Mouse (Mus musculus) stomach, embryonic 15.5 days (tissue): ENCODE data around the gene Abhd16a. TPM values are rescaled to one million over a fixed set of nuclear protein-coding genes. Genes with fewer than 3 reads are reported as not detected.

Experiments
- ATAC-seq: fragments of 200-750 bp; cut with Nextera tagmentation; 2 replicates; pipeline ENCODE4 v1.8.0; 2017; ENCODE audit warnings: low read depth, moderate number of reproducible peaks, moderate TSS enrichment; ENCODE audit not compliant: insufficient read depth, low FRiP score
- H3K27ac ChIP-seq: fragments of 300-500 bp; sonication (generic); 2 replicates; pipeline ENCODE4 v1.5.1; 2015; ENCODE audit warnings: mild to moderate bottlenecking, inconsistent platforms
- H3K27me3 ChIP-seq: fragments of 300-500 bp; sonication (generic); replicated peaks from 2 replicates; pipeline ENCODE4 v1.6.1; 2015; ENCODE audit warnings: inconsistent platforms
- H3K36me3 ChIP-seq: fragments of 300-500 bp; sonication (generic); 2 replicates; pipeline ENCODE4 v1.6.1; 2015; ENCODE audit warnings: inconsistent platforms
- H3K4me1 ChIP-seq: fragments of 300-500 bp; sonication (generic); 2 replicates; pipeline ENCODE4 v1.6.1; 2015; ENCODE audit warnings: inconsistent platforms
- H3K4me2 ChIP-seq: fragments of 300-500 bp; sonication (generic); 2 replicates; pipeline ENCODE4 v1.6.1; 2015; ENCODE audit warnings: mild to moderate bottlenecking, inconsistent platforms
- H3K4me3 ChIP-seq: fragments of 300-500 bp; sonication (generic); replicated peaks from 2 replicates; pipeline ENCODE4 v1.5.1; 2015; ENCODE audit warnings: inconsistent platforms
- H3K9ac ChIP-seq: fragments of 300-500 bp; sonication (generic); 2 replicates; pipeline ENCODE4 v1.6.1; 2015; ENCODE audit warnings: inconsistent platforms
- H3K9me3 ChIP-seq: fragments of 300-500 bp; sonication (generic); 2 replicates; pipeline ENCODE4 v1.6.1; 2016; ENCODE audit warnings: inconsistent platforms
- WGBS: fragments of 180-500 bp; shearing (Covaris S2); methylation state at CpG from one replicate; pipeline ENCODE4 v1.1.7; 2015; 5-methylcytosine and 5-hydroxymethylcytosine counted together
- polyA plus RNA-seq: library from polyadenylated mRNA; unstranded; fragments of >200 nt; fragmentation: Nextera tagmentation; extraction: Ambion mirVana; gene quantifications from 2 replicates; pipeline ENCODE4 v1.2.1, GENCODE M21; 2015

The Abhd16a gene
- polyA plus RNA-seq, 1 experiment from 2014 or later = 97.8 TPM

GRCm38 (mm10) chr17:35127017-35127416, 38.0 kb downstream of the Abhd16a start:
- Histone ChIP-seq H3K36me3 (peaks cover 5% of the 10 kb centered on the region), H3K27ac (peak overlapping the region; percentile 88), H3K4me1 (peaks cover 27% of the 10 kb centered on the region), H3K27me3 (no peaks in the 10 kb centered on the region), H3K4me2 (peak overlapping the region; percentile 67), H3K4me3 (peak overlapping the region; percentile 58), H3K9me3 (no peaks in the 10 kb centered on the region), H3K9ac (peak overlapping the region; percentile 53; the same call in 1 of the 2 replicates)
- no peak for ATAC-seq
- WGBS = 54% methylated on average over 13 of the region's 13 CpGs

- Histone ChIP-seq H3K4me2 (no peak overlapping the region), H3K4me1 (peaks cover 25% of the 10 kb centered on the region), H3K36me3 (peaks cover 5% of the 10 kb centered on the region), H3K4me3 (no peak overlapping the region), H3K27me3 (no peaks in the 10 kb centered on the region), H3K9me3 (no peaks in the 10 kb centered on the region), H3K9ac (no peak overlapping the region), H3K27ac (no peak overlapping the region)
- 67% methylated on average over 11 of the region's 11 CpGs for WGBS
- no peak for ATAC-seq
These were observed 39.9 kb downstream of the Abhd16a start for GRCm38 (mm10) chr17:35128996-35129395.

DNA sequence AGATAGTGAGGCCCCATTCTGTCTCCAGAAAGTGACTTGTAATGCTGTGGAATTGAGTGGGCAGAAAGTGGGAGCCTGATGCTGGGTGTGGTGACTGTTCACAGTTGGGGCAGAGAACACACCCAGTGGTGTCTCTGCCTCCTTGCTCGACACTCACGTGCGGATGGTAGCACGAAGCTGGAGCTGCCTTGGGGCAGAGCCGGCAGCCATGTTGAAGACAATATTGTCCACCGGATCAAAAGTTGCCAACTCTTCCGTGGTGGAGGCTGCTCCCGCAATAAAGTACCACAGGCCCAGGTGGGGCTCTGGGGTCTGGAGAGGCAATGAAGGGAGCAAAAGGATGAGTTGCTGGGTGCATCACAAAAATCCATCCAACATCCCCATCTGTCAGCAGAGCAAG, 42.0 kb downstream of the Abhd16a start:
- Histone ChIP-seq H3K27ac (no peak overlapping the region), H3K4me3 (no peak overlapping the region), H3K9me3 (no peaks in the 10 kb centered on the region), H3K4me1 (peaks cover 14% of the 10 kb centered on the region), H3K36me3 (peaks cover 5% of the 10 kb centered on the region), H3K27me3 (no peaks in the 10 kb centered on the region), H3K4me2 (no peak overlapping the region), H3K9ac (no peak overlapping the region)
- WGBS = 85% methylated on average over 8 of the region's 8 CpGs
- no peak for ATAC-seq

DNA sequence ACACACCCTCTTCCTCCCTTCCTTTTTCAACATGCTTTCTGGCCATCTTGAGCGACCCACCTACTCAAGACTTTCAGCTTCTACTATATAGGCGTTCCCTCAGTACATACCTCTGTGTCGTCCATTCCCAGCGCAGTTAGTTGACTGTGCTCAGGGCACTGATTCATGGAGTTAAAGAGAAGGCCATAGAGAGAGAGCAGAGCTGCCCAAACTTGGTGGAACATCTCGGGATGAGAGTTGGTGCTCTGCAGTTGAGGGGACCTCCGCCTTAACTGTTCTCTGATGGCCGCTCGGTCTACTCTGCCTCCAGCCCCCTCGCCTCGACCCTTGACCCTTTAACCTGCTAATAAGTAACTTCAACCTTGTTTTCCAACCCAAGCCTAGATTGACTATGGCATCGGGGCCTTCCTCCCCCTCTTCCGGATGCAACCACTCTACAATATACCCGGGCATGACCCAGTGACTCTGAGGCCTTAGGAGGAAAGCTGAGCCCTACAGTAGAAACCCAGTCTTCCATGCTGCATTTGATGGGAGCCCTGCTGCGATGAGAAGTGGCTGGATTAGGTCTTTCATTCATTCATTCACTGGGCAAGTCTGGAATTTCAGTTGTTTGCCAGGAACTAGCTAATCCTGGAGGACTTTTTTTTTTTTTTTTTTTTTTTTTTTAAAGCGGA, 42.6 kb downstream of the Abhd16a start, which contains the start of gene Apom:
TSS of gene Apom (minus strand) at position 551 of the 674 bp plus-strand sequence.
- H3K4me1 ChIP-seq = peaks cover 18% of the 10 kb centered on the region
- ATAC-seq = no peak
- WGBS = 71% methylated on average over 15 of the region's 15 CpGs
- H3K36me3 ChIP-seq = peaks cover 5% of the 10 kb centered on the region
- H3K4me3 ChIP-seq = no peak within 1 kb of the TSS
- H3K9me3 ChIP-seq = no peaks in the 10 kb centered on the region
- no peak within 1 kb of the TSS for H3K9ac ChIP-seq
- no peak within 1 kb of the TSS for H3K4me2 ChIP-seq
- no peak within 1 kb of the TSS for H3K27ac ChIP-seq
- no peaks in the 10 kb centered on the region for H3K27me3 ChIP-seq

DNA sequence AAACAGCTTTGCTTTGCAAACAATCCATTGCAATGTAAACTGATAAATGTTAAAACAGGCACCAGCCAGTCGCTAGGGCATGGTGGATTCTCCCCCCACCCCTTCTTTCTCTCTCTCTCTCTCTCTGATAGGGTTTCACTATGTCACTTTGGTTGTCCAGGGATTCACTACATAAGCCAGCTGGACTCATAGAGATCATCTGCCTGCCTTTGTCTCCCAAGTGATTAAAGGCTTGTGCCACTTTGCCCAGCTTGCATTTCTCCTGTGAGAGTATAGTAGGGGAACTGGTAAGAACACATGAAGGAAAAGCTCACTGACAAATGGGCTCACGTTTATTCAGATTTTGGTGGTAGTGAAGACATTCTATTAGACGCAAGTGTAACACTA, 43.1 kb downstream of the Abhd16a start:
- Histone ChIP-seq H3K4me2 (no peak overlapping the region), H3K9me3 (no peaks in the 10 kb centered on the region), H3K4me3 (no peak overlapping the region), H3K9ac (no peak overlapping the region), H3K27me3 (no peaks in the 10 kb centered on the region), H3K36me3 (peaks cover 5% of the 10 kb centered on the region), H3K4me1 (peaks cover 15% of the 10 kb centered on the region), H3K27ac (no peak overlapping the region)
- 64% methylated on average over 3 of the region's 3 CpGs for WGBS
- ATAC-seq = no peak

DNA sequence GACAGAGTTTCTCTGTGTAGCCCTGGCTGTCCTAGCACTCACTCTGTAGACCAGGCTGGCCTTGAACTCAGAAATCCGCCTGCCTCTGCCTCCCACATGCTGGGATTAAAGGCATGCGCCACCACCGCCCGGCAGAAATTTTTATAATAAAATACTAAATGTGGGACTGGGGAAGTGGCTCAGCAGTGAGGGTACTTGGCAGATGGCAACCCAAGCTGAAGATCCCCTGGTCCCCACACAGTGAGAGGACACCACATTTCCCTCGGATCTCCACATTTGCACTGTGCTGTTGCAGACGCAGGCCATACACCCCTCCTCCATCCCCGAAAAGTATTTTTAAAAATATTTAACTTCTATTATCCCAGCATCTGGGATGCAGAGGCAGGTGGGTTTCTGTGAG, 44.5 kb downstream of the Abhd16a start:
- no peak overlapping the region for H3K4me3 ChIP-seq
- no peaks in the 10 kb centered on the region for H3K27me3 ChIP-seq
- peaks cover 8% of the 10 kb centered on the region for H3K36me3 ChIP-seq
- no peak overlapping the region for H3K27ac ChIP-seq
- no peak overlapping the region for H3K4me2 ChIP-seq
- 91% methylated on average over 7 of the region's 7 CpGs for WGBS
- H3K9ac ChIP-seq = no peak overlapping the region
- H3K9me3 ChIP-seq = no peaks in the 10 kb centered on the region
- ATAC-seq = no peak
- peaks cover 8% of the 10 kb centered on the region; the same call in 1 of the 2 replicates for H3K4me1 ChIP-seq

GRCm38 (mm10) chr17:35134801-35135590, 45.9 kb downstream of the Abhd16a start, which contains the start of gene Bag6:
Gene Bag6, plus strand, starts transcription at chr17:35135178.
- peak within 1 kb of the TSS; percentile 63 for H3K9ac ChIP-seq
- peak within 1 kb of the TSS; percentile 74 for H3K4me3 ChIP-seq
- H3K36me3 ChIP-seq = peaks cover 22% of the 10 kb centered on the region
- under 1% methylated on average over 66 of the region's 66 CpGs for WGBS
- H3K9me3 ChIP-seq = no peaks in the 10 kb centered on the region
- peak; percentile 92 for ATAC-seq
- peak within 1 kb of the TSS; percentile 96 for H3K27ac ChIP-seq
- peaks cover 8% of the 10 kb centered on the region; the same call in 1 of the 2 replicates for H3K4me1 ChIP-seq
- H3K4me2 ChIP-seq = peak within 1 kb of the TSS; percentile 71
- H3K27me3 ChIP-seq = no peaks in the 10 kb centered on the region

DNA sequence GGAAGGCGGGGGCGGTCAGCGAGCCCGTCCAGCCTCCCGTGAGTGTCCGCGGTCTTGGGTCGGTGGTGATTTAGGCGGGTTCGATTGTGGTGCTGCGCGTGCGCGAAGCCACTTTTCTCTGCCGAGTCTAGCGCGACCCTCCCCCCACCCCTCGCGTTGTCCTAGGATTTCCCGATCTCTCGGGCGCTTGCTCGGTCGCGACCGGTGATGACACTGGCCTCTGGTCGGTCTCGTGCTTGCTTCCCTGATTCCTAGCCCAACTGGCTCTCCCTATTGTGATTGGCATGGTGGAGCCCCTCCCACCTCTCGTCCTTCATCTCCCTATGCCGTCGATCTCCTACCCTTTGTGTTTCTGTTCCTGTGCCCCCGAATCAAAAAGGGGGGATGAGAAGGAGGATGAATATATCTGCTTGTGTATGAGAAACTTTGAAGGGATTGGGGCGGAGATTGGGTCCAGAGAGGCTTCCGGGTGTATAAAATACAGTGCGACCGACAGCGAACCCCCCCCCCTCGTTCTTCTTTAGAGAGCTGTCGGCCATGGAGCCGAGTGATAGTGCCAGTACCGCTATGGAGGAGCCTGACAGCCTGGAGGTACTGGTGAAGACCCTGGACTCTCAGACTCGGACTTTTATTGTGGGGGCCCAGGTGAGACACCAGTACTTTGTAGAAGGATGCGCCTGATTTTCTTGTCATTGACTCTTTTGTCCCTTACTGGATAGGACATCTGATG, 46.7 kb downstream of the Abhd16a start:
- Histone ChIP-seq H3K9me3 (no peaks in the 10 kb centered on the region), H3K36me3 (peaks cover 26% of the 10 kb centered on the region), H3K9ac (peak overlapping the region; percentile 63), H3K27me3 (no peaks in the 10 kb centered on the region), H3K4me1 (peaks cover 8% of the 10 kb centered on the region; the same call in 1 of the 2 replicates), H3K4me2 (peak overlapping the region; percentile 71), H3K27ac (peak overlapping the region; percentile 96), H3K4me3 (peak overlapping the region; percentile 74)
- peak; percentile 43 for ATAC-seq
- WGBS = under 1% methylated on average over 43 of the region's 43 CpGs

DNA sequence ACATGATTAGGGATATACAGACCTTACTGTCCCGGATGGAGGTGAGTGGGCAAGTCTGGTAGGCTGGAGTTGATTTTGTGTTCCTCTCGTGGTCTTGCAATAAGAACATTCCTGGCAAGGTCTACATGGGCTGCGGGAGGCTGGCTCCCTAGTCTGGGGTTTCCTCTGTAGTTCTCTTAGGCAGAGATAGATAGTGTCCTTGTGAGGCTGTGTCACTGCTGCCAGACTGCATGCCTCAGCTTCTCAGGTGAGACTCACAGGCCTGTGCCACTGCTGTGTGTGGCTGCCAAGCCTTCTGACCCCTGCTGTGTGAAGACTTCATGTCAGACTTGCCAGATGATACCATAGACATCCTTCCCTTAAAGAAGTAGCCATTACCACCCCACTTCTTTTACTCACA, 50.2 kb downstream of the Abhd16a start:
- no peak for ATAC-seq
- 92% methylated on average over 3 of the region's 3 CpGs for WGBS
- Histone ChIP-seq H3K4me2 (no peak overlapping the region), H3K27me3 (no peaks in the 10 kb centered on the region), H3K4me1 (peaks cover 8% of the 10 kb centered on the region; the same call in 1 of the 2 replicates), H3K9ac (no peak overlapping the region), H3K9me3 (no peaks in the 10 kb centered on the region), H3K27ac (no peak overlapping the region), H3K4me3 (no peak overlapping the region), H3K36me3 (peaks cover 58% of the 10 kb centered on the region)

DNA sequence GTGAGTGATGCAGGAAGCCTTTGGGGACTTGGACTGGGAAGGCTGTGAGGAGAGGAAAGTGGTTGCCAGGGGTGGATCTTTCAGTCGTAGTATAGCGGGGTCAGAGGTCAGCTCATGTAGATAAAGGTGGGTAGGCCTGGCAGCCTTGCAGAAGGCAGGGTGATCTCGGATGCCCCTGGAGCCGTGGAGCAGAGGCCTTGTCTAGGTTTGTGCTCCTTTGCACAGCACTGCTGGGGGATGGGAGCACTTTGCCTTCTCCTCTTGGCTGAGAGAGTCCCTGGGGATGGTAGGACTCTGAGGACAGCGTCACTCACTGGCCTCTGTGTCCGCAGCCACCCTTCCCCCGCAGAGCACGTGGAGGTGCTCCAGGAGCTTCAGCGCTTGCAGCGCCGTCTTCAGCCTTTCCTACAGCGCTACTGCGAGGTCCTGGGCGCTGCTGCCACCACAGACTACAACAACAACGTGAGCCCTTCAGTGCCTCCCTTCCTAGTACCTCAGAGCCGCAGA, 51.5 kb downstream of the Abhd16a start:
- H3K4me3 ChIP-seq = no peak overlapping the region
- WGBS = 75% methylated on average over 16 of the region's 16 CpGs
- no peak overlapping the region for H3K4me2 ChIP-seq
- ATAC-seq = no peak
- H3K27ac ChIP-seq = no peak overlapping the region
- H3K36me3 ChIP-seq = peaks cover 70% of the 10 kb centered on the region
- peaks cover 8% of the 10 kb centered on the region; the same call in 1 of the 2 replicates for H3K4me1 ChIP-seq
- no peaks in the 10 kb centered on the region for H3K9me3 ChIP-seq
- H3K27me3 ChIP-seq = no peaks in the 10 kb centered on the region
- H3K9ac ChIP-seq = no peak overlapping the region

- no peaks in the 10 kb centered on the region for H3K4me1 ChIP-seq
- no peaks in the 10 kb centered on the region for H3K27me3 ChIP-seq
- peaks cover 83% of the 10 kb centered on the region for H3K36me3 ChIP-seq
- no peak overlapping the region for H3K4me3 ChIP-seq
- H3K9me3 ChIP-seq = no peaks in the 10 kb centered on the region
- no peak for ATAC-seq
- WGBS = 92% methylated on average over 6 of the region's 6 CpGs
- H3K4me2 ChIP-seq = no peak overlapping the region
- no peak overlapping the region for H3K27ac ChIP-seq
- H3K9ac ChIP-seq = no peak overlapping the region
These were observed 52.9 kb downstream of the Abhd16a start for GRCm38 (mm10) chr17:35141971-35142370.
